Mouse (Mus musculus) right cerebral cortex, postnatal 36 days (tissue): ENCODE results near the gene Spred2.
A peak's percentile ranks its signal among the peaks of the same experiment; 100 is the strongest.
"Not testable (repeated sequence)": the region's sequence is repeated elsewhere in the genome, so short reads cannot be mapped to it uniquely, and the experiment has no call there.

Source experiments
- DNase-seq, 2 experiments: peaks; one replicate each; pipeline ENCODE4 v3.0.0; 2022; ENCODE audit warnings: low spot score in 2 of 2, mixed read lengths in 1 of 2

Spred2 gene

GRCm38 (mm10) chr11:20053951-20054350, 129.8 kb downstream of the Spred2 start:
- no peak for DNase-seq

GRCm38 (mm10) chr11:20054617-20055016, 130.4 kb downstream of the Spred2 start:
- DNase-seq: no peak

GRCm38 (mm10) chr11:20056168-20056567, 132.0 kb downstream of the Spred2 start:
- DNase-seq: no peak

GRCm38 (mm10) chr11:20057429-20057828, 133.3 kb downstream of the Spred2 start:
- no peak for DNase-seq

- no peak for DNase-seq
Measured at GRCm38 (mm10) chr11:20059736-20060135, 135.6 kb downstream of the Spred2 start.

GRCm38 (mm10) chr11:20062801-20063200, 138.6 kb downstream of the Spred2 start:
- not testable (repeated sequence) for DNase-seq

- DNase-seq: not testable (repeated sequence)
Measured at GRCm38 (mm10) chr11:20064086-20064485, 139.9 kb downstream of the Spred2 start.

- DNase-seq: no peak
Measured at GRCm38 (mm10) chr11:20064926-20065325, 140.8 kb downstream of the Spred2 start.

GRCm38 (mm10) chr11:20066106-20066505, 141.9 kb downstream of the Spred2 start:
- DNase-seq: no peak

- no peak for DNase-seq
Measured at GRCm38 (mm10) chr11:20067521-20067920, 143.3 kb downstream of the Spred2 start.

- DNase-seq: no peak
Measured at GRCm38 (mm10) chr11:20068346-20069004, 144.3 kb downstream of the Spred2 start.

GRCm38 (mm10) chr11:20072174-20072573, 148.0 kb downstream of the Spred2 start:
- peak in 1 of 2 experiments; percentile 21 for DNase-seq

- no peak for DNase-seq
Measured at GRCm38 (mm10) chr11:20072826-20073225, 148.7 kb downstream of the Spred2 start.
